Mouse (Mus musculus): ENCODE measurements around the gene Hspa8.
"Not testable (repeated sequence)": the region's sequence is repeated elsewhere in the genome, so short reads cannot be mapped to it uniquely, and the experiment has no call there.

Hspa8 gene

DNA sequence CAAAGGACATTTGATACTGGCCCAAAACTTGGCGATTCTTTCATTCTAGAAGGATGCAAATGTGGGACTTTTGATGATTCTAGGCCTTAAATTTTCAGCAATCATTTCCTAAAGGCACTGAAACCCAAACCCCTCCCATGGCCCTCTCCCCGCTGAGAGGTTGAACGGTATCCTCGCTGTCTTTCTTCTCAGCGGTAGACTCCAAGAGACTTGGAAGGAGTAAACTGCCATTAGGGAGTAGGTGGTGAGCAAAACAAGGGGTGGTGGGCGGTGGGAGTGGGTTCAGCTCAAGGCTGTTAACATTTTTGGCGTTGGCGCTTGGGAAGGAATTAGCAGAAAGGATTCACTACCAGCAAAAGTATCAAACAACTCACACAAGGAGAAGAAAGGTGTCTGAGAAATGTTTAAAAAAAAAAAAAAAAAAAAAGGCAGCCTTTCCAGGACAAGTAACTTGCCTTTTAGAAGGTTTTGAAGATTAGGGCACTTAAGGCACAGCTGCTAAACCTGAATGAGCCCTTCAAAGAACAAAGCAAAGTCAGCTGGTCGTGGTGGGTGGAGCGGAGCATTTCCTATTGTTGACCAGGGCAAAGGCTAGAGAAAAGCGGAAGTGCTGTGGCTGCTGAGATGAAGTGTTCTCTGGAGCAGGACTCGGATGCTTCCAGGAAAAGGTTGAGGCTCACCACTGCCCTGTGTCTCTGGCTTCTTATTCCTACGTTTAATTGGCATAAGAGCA is 17.0 kb upstream of the Hspa8 start:
- in situ Hi-C loops (cut with MboI, MseI) = no loop called here

DNA sequence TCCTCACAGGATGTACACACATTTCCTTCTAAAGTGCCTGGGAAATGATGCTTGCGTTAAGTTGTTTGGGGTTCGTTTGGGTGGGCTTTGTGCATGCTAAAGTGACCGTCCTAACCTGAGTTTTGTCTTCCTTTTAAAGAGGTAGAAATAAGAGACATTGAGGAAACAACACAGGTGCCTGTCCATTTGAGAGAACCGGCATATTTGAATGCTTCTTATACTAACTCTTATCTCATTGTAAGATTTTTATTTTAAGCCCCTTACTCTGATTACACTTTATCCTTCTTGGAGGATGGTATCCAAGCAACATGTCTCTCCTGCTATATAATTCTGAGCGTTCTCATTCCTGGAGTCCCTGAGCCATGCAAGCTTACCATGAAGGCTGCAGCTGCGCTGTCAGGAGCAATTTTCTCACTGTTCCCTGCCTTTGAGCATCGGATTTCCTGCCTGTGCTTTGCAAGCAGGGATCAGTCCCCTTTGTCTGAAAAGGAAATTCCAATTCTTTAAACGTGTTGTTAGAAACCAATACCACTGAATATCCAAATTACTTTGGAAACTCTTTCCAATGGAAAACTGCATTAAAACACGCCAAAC is 16.3 kb upstream of the Hspa8 start:
- in situ Hi-C loops (cut with MboI, MseI) = no loop called here

- in situ Hi-C loops (cut with MboI, MseI) = no loop called here
These were observed 15.3 kb upstream of the Hspa8 start for GRCm38 (mm10) chr9:40785452-40785851.

GRCm38 (mm10) chr9:40786820-40787219 is 14.0 kb upstream of the Hspa8 start:
- in situ Hi-C loops (cut with MboI, MseI) = not testable (repeated sequence)

- in situ Hi-C loops (cut with MboI, MseI) = no loop called here
These were observed 8.7 kb upstream of the Hspa8 start for GRCm38 (mm10) chr9:40791864-40792633.

DNA sequence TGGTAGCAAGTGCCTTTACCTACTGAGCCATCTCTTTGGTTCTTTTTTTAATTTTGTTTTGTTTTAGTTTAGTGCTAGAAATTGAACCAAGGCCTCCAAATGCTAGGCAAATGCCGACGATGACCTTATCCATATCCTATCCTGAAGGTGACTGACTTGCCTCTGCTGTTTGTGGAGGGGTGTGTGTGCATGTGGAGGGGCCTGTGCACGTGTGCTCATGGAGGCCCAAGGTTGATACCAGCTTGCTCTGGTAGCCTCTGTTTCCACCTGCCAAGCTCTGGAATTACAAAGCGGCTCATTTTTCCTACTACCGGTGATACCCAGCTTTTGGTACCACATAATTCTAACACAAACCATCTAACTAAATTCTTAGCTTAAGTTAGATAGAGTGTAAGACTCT is 7.2 kb upstream of the Hspa8 start:
- in situ Hi-C loops (cut with MboI, MseI) = no loop called here

- in situ Hi-C loops (cut with MboI, MseI) = no loop called here
These were observed 6.5 kb upstream of the Hspa8 start for GRCm38 (mm10) chr9:40794251-40794650.

GRCm38 (mm10) chr9:40794926-40795325 is 5.9 kb upstream of the Hspa8 start:
- in situ Hi-C loops (cut with MboI, MseI) = no loop called here

- in situ Hi-C loops (cut with MboI, MseI) = no loop called here
These were observed 5.2 kb upstream of the Hspa8 start for GRCm38 (mm10) chr9:40795562-40795961.

GRCm38 (mm10) chr9:40796054-40796453 is 4.7 kb upstream of the Hspa8 start:
- in situ Hi-C loops (cut with MboI, MseI) = no loop called here

DNA sequence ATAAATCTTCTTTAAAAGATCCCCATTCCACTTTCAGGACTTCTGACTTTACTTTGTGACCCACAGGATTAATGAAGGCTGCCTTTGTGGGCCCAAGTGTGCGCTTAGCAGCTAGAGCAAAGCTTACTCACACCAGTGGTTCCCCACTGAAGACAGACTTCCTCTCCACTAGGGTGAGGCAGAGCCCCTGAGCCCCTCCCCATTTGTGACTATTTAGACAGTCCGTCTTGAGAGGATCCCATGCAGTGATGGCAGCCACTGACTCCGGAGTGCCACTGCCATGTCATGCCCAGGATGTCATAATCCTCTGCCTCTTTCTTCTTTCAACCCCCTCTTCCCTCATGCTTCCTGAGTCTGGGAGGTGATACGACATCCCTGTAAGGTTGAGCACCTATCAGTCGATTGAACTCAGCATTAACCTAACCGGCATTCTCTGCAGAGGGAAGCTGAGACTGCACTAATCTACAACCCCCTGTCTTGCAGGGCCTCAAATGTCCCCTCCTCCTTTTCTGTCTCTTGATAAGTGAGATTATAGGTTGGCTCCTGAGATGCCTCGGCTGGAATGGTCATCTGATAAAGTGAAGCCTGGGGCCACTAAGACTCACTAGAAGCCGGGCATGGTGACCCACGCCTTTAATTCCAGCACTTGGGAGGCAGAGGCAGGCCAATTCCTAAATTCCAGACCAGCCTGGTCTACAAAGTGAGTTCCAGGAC is 2.4 kb upstream of the Hspa8 start:
- in situ Hi-C loops (cut with MboI, MseI) = no loop called here

GRCm38 (mm10) chr9:40799112-40799511 is 1.7 kb upstream of the Hspa8 start:
- in situ Hi-C loops (cut with MboI, MseI) = no loop called here

- in situ Hi-C loops (cut with MboI, MseI) = no loop called here
These were observed 815 bp upstream of the Hspa8 start for GRCm38 (mm10) chr9:40799837-40800501.

DNA sequence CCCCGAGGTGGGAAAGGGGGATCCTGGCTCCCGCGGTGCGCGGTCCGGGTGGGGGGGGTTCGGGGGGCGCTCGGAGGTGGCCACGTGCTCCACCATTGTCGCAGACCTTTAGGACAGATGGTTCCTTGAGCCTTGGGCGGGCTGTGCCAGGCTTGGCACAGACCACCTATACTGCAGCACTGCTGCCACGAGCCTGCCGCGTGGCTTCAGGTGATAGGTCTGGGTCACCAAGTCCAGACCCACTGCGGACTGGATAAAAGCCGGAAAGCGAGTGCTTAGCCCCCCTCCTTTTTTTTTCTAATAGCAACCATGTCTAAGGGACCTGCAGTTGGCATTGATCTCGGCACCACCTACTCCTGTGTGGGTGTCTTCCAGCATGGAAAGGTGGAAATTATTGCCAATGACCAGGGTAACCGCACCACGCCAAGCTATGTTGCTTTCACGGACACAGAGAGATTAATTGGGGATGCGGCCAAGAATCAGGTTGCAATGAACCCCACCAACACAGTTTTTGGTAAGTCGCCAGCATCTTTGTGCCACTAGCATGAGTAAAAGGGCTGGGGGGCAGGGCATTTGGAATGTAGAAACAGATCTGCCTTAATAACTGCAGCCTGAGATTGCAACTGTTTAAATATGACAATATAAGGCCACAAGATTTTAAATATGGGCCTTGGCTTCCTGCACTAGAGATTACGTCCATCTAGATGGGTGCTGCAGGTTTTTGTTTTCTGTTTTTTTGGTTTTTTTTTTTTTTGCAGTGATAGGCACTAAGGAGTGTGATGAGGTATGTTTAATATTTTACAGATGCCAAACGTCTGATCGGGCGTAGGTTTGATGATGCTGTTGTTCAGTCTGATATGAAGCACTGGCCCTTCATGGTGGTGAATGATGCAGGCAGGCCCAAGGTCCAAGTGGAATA is 1.1 kb downstream of the Hspa8 start:
- in situ Hi-C loops (cut with MboI, MseI) = not testable (repeated sequence)

DNA sequence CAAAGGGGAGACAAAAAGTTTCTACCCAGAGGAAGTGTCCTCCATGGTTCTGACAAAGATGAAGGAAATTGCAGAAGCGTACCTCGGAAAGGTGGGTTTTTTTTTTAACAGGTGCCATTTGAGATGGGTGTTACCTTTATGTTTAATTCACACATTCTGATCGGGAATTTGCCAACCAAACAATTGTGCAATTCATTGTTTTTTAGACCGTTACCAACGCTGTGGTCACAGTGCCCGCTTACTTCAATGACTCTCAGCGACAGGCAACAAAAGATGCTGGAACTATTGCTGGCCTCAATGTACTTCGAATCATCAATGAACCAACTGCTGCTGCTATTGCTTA is 1.7 kb downstream of the Hspa8 start:
- in situ Hi-C loops (cut with MboI, MseI) = not testable (repeated sequence)

DNA sequence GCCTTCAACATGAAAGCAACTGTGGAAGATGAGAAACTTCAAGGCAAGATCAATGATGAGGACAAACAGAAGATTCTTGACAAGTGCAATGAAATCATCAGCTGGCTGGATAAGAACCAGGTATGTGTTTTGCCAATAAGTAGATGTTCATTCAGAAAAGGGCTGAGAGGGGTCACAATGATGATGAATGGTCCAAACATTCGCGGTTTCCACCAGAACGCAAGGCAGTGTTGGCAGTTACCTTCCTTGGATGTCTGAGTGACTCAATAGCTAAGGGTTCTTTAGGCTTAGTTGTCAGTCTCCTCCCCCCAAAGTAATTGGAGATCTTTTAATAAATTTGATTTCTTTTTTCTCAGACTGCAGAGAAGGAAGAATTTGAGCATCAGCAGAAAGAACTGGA is 3.8 kb downstream of the Hspa8 start:
- in situ Hi-C loops (cut with MboI, MseI) = not testable (repeated sequence)

DNA sequence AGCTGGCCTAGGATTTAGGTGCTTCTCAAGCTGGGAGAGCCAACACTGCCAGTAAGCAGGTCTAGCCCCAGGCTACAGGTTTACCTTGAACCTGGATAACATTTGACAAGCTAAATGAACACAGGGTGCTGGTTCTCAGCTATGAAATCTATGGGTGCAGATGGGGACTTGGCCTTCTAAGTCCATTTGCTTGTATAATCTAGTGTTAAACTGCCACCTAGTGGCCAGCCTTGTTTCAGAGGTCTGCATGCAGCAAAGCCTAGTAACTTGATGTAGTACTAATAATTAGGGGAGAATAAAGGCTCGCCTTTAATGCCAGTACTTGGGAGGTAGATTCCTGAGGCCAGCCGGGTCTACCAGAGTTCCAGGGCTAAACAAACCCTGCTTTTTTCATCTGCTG is 4.5 kb downstream of the Hspa8 start:
- in situ Hi-C loops (cut with MboI, MseI) = no loop called here

DNA sequence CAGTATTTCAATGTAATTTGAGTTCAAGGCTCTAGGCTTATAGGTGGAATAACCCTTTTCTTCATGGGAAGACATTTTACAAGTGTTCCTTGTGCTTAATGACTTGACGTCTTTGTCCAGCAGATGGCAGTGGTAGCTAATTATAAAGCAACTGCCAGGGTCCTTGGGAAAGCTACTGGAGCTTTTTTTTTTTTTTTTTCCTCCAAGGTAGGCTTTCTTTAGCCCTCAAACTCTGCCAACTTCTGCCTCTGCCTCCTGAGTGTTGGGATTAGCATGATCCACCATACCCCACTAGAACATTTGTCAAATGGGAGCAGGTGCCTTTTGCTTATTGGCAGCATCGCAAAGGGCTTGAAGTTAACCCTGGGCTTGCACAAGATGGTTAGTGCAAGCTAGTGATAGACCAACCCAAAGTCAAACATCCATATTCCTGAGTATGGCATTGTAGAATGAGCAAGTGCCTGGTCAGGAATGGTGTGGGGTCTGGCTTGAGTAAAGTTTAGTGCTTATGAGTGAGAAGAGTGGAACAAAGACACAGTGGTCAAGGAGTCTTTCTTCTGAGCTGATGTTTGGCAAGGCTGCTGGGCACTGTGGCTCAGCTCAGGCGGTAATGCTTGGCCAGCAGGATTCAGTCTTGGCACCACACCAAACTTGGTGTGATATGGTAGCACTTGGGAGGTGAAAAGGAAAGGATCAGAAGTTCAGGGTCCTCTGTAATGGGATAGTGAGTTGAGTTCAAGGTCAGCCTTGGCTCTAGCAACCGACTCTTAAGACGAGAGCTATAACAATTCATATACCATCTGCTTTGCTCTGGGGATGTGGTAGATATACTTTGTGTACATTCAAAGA is 5.9 kb downstream of the Hspa8 start:
- in situ Hi-C loops (cut with MboI, MseI) = no loop called here

- in situ Hi-C loops (cut with MboI, MseI) = no loop called here
These were observed 6.6 kb downstream of the Hspa8 start for GRCm38 (mm10) chr9:40807289-40807920.
